Mouse (Mus musculus): ENCODE measurements around the gene Efcab12. TPM values are rescaled to one million over a fixed set of nuclear protein-coding genes. Genes with fewer than 3 reads are reported as not detected.

The Efcab12 gene
- total RNA-seq, 2 experiments from 2014 or later = 0.09 TPM; not detected in 1

GRCm38 (mm10) chr6:115801811-115802210 lies 36.4 kb downstream of the Efcab12 start:
- no peak for ATAC-seq (ENCODE audit: poor library complexity, severe bottlenecking)

- ATAC-seq (ENCODE audit: poor library complexity, severe bottlenecking) = peak; percentile 57
Measured at GRCm38 (mm10) chr6:115792691-115793215, 45.5 kb downstream of the Efcab12 start.

GRCm38 (mm10) chr6:115791842-115792686 lies 46.1 kb downstream of the Efcab12 start:
- ATAC-seq (ENCODE audit: poor library complexity, severe bottlenecking) = peak; percentile 84

GRCm38 (mm10) chr6:115791016-115791415 lies 47.2 kb downstream of the Efcab12 start:
- no peak for ATAC-seq (ENCODE audit: poor library complexity, severe bottlenecking)

GRCm38 (mm10) chr6:115782781-115783180 lies 55.4 kb downstream of the Efcab12 start:
- ATAC-seq (ENCODE audit: poor library complexity, severe bottlenecking) = no peak

GRCm38 (mm10) chr6:115776363-115776762 lies 61.8 kb downstream of the Efcab12 start:
- no peak for ATAC-seq (ENCODE audit: poor library complexity, severe bottlenecking)

- ATAC-seq (ENCODE audit: poor library complexity, severe bottlenecking) = no peak
Measured at GRCm38 (mm10) chr6:115775838-115776237, 62.4 kb downstream of the Efcab12 start.

GRCm38 (mm10) chr6:115774501-115774921 lies 63.7 kb downstream of the Efcab12 start, which contains the start of gene Cand2:
Gene Cand2, plus strand, starts transcription at chr6:115774538.
- ATAC-seq (ENCODE audit: poor library complexity, severe bottlenecking) = peak; percentile 59

- ATAC-seq (ENCODE audit: poor library complexity, severe bottlenecking) = peak; percentile 53; the same call in 1 of the 2 replicates
Measured at GRCm38 (mm10) chr6:115773966-115774413, 64.2 kb downstream of the Efcab12 start.

- ATAC-seq (ENCODE audit: poor library complexity, severe bottlenecking) = no peak
Measured at GRCm38 (mm10) chr6:115772604-115773003, 65.6 kb downstream of the Efcab12 start.

- no peak for ATAC-seq (ENCODE audit: poor library complexity, severe bottlenecking)
Measured at GRCm38 (mm10) chr6:115772201-115772600, 66.0 kb downstream of the Efcab12 start.

GRCm38 (mm10) chr6:115770852-115771251 lies 67.4 kb downstream of the Efcab12 start:
- ATAC-seq (ENCODE audit: poor library complexity, severe bottlenecking) = no peak

- no peak for ATAC-seq (ENCODE audit: poor library complexity, severe bottlenecking)
Measured at GRCm38 (mm10) chr6:115770059-115770670, 68.0 kb downstream of the Efcab12 start.

GRCm38 (mm10) chr6:115768207-115768606 lies 70.0 kb downstream of the Efcab12 start:
- no peak for ATAC-seq (ENCODE audit: poor library complexity, severe bottlenecking)

- peak; percentile 92 for ATAC-seq (ENCODE audit: poor library complexity, severe bottlenecking)
Measured at GRCm38 (mm10) chr6:115767357-115767756, 70.9 kb downstream of the Efcab12 start.

- ATAC-seq (ENCODE audit: poor library complexity, severe bottlenecking) = no peak
Measured at GRCm38 (mm10) chr6:115764179-115764578, 74.0 kb downstream of the Efcab12 start.

GRCm38 (mm10) chr6:115761995-115762756 lies 76.0 kb downstream of the Efcab12 start, which contains the start of gene Tmem40:
Gene Tmem40, minus strand, starts transcription at chr6:115762410.
- ATAC-seq (ENCODE audit: poor library complexity, severe bottlenecking) = 0 out of 2 replicates have a peak, but pooled peaks have one; percentile 2

- no peak for ATAC-seq (ENCODE audit: poor library complexity, severe bottlenecking)
Measured at GRCm38 (mm10) chr6:115760982-115761381, 77.2 kb downstream of the Efcab12 start.
